Mouse (Mus musculus): ENCODE measurements at regions not wholly inside any gene's neighbourhood (a gene's known extent, or its start where the extent isn't known, plus 50 kb on each side); places are given as distances from the start of the nearest gene placed in this dataset.

DNA sequence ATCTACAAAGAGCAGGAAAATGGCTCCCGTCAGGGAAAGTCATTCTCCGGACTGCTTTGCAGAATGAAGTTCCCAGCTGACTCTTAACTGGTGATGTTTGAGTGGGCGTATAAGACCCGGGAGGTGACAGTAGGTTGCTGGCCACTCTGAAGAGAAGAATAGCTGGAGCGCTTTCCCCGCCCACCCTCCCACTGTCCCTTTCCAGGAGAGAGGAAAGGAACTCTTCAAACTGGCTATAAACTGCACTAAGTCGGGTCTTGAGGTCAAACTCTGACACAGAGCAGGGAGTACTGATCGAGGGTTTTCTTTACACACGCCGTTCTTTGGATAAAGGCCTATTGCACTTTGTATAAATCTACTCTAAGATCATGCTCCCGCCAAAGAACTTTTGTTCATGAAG is 83.4 kb upstream of the Tenm3 start:
- DNase-seq (ENCODE audit: extremely low spot score in 1 of 2, low spot score in 2 of 2): no peak
- intact Hi-C loops (cut with DNase I): no loop called here

DNA sequence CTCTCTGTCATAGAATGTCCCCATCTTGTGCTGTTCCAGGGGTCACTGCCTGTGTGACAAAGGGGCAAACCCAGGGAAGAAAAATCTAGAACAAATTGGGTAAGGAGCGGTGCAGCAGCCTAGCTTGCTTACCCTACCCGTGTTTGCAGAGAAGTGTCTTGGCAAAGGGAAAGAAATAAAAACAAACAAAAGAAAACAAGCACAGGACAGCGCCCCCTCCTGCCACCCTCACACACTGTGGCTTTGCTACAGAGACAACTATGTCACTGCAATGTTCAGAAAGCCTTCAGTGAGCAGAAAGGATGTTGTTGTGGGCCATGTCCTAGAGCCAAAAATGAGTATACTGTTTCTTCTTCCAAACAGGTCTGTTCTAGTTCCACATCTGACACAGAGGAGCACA is 71.5 kb upstream of the Tenm3 start:
- intact Hi-C loops (cut with DNase I): no loop called here
- no peak for DNase-seq (ENCODE audit: extremely low spot score in 1 of 2, low spot score in 2 of 2)

DNA sequence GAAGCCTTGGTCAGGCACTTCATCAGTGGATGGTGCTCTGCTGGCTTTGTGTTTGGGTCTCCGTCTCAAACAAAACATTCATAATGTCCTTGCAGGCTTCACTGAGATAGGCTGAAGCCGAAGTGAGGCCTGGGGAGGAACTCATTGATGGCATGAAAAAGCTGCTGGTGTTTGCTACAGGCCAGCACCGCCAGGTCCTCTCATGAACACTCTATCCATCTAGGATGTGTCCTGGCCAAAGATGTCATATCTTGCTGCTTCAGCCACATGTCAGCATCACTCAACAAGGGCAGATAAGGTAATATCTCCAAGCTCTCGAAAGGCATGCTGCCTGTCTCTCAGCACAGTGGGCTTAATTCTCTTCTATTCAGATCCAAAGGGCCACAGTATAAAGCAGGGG is 69.1 kb upstream of the Tenm3 start:
- intact Hi-C loops (cut with DNase I): no loop called here
- DNase-seq (ENCODE audit: extremely low spot score in 1 of 2, low spot score in 2 of 2): no peak

DNA sequence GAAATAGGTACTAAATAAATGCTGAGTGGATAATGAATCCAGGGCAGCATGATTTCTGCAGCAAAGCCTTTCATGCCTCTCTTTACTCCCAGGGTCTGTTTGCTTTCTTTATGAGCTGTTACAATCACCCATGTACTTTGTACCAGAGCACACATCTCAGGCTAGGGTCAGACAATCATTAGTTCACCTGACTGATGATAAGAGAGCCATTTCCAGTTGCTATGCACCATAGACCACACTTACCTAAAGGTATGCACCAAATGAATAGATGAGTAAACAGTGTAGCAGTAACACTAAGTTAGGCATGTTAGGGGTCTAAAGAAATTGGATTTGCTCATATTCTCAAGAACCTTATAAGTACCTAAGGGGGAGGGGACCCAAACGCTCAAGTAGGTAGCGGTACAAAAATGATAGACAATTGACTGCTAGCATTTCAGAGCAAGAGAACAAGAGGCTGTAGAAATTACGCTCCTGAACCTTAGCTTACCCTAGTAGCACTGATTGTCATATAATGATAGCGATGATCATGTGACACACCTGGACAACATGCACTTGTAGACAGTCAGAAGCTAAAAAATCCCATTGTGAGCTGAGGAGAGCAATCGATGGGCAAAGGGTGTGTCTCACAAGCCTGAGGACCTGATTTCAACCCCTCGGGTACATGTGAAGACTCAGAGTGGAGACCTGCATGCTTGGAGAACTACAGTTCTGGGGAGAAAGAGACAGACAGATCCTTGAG is 58.1 kb upstream of the Tenm3 start:
- intact Hi-C loops (cut with DNase I): no loop called here
- DNase-seq (ENCODE audit: extremely low spot score in 1 of 2, low spot score in 2 of 2): no peak

DNA sequence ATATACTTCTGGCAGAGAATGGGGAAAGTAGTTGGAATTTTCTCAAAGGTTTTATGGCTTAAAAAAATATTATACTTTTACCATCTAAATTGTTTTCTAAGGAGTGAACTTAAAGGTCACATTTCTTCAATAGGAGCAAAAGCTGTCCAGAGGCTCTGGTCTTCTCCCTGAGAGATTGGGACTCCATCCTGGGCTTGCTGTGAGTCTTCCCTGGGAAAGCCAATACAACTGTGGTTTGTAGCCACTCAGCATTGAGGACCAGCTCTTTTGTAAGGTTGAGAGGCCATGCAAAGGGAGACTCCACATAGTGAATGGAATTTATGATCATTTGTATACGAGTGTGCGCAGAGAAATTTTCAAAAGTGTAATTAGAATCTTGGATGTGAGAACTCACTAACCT is 52.9 kb upstream of the Tenm3 start:
- DNase-seq (ENCODE audit: extremely low spot score in 1 of 2, low spot score in 2 of 2): no peak
- intact Hi-C loops (cut with DNase I): no loop called here

DNA sequence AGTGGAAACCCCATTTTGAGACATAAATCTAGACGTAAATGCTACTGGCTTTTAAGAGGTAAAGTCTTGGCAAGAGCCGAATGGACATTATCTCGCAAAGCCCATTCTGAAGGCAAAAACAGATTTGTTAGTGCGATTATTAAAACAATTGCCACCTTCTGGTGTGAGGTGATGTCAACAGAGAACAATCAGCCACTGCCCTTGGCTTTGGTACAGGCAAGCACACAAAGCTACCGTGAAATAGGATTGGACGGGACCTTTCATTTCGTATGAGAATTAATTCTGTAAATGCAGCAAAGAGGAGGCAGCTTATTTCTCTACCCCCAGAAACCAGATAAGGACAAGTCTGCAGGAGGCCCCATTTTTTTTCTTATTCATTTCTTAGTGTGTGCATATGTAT is 52.5 kb upstream of the Tenm3 start:
- no peak for DNase-seq (ENCODE audit: extremely low spot score in 1 of 2, low spot score in 2 of 2)
- intact Hi-C loops (cut with DNase I): no loop called here

DNA sequence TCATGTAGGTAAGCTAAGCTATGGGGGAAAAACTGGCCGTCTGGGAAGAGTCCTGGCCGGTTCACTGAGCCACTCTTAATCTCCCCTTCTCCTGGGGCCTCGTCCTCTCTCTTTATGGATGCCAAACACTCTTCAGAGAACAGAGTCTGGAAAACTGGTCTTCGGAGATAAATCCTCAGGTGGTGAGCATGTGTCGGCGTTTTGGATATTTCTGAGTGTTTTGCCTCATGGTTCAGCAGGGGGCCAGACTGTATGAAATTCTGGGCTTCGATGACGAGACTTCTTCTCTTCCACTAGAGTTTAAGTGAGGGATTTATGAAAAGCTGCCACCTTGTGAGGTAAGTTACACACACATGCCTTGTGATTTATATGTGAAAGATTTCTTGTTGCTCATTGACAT is 51.8 kb upstream of the Tenm3 start:
- no peak for DNase-seq (ENCODE audit: extremely low spot score in 1 of 2, low spot score in 2 of 2)
- intact Hi-C loops (cut with DNase I): no loop called here
